Mouse (Mus musculus) gastrocnemius, postnatal 25 days (tissue): Measurements from ENCODE around the gene Lmo7. TPM values are rescaled to one million over a fixed set of nuclear protein-coding genes. Genes with fewer than 3 reads are reported as not detected.

ENCODE experiments used
- DNase-seq: peaks from one replicate; pipeline ENCODE4 v3.0.0; 2022
- total RNA-seq, 2 experiments: library from RNA; stranded (reverse); gene quantifications; 1 replicate in 1 of 2; 2 replicates in 1 of 2; pipeline ENCODE4 v1.2.3; 2021

Lmo7 gene
- total RNA-seq, 2 experiments from 2014 or later: 60.2 to 66.2 TPM

DNA sequence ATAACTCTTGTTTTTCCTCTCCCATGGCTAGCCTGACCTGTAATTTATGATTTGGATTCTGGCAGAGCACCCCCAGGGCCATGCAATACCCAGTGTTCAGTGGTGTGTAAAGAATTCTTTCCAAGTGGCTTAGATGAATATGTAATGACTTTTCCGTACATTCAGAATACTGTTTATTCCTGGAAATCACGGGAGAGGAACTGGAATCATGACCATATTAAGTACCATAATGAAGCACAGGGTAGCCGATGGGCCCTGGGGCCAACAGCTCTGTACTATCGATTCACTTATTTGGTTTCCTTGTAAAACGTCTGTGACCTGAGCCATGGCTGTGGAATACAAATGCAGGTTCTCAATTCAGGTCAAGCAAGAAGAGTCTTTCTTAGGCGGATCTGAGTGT lies 221.3 kb downstream of the Lmo7 start:
- no peak for DNase-seq

DNA sequence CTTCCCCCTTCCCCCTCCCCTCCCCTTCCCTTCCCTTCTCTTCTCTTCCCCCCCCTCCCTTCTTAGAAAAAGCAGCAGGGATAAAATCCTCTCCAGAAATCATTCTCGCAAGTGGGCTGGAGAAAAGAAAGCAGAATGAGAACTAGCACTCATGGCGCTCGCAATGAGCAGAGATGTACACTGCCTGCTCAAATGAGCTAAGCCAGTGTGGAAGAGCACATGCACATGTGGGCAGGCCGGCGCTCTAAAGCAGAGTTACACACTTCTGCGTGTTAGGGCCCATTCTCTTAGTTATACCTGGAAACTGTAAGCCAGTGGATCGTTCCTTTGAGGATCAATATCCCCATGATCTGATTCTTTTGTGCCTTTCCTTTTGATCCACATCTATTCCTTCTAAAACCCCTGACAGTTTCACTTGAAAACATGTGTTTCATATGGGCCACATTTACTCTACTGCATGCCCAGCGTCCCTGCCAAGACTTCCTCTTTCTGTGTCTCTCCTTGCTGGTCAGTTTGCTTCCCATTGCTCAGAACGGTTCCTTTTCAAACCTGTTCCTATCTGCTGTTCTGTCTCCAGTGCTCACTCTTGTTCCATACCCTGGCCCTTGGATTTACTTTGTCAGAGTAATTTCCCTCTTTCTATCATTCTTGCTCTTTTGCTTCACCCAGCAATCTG lies 224.2 kb downstream of the Lmo7 start:
- no peak for DNase-seq

DNA sequence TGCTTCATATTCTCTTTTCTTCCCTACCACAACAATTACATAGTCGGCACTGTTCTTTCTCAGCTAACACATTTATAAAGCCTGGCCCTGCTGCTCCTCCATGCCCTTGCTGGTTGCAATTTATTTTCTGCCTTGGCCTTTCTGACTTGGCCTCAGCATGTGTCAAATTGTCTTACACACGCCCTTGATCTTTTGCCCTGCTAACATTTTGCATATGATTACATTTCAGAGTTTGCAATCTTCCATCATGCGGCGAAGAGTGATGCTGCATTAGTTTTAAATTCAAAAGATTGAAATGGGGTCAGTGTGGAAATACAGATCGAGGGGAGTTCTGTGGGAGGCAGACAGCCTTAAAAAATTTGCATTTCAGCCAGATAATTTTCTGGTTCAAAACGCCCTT lies 234.6 kb downstream of the Lmo7 start:
- no peak for DNase-seq

DNA sequence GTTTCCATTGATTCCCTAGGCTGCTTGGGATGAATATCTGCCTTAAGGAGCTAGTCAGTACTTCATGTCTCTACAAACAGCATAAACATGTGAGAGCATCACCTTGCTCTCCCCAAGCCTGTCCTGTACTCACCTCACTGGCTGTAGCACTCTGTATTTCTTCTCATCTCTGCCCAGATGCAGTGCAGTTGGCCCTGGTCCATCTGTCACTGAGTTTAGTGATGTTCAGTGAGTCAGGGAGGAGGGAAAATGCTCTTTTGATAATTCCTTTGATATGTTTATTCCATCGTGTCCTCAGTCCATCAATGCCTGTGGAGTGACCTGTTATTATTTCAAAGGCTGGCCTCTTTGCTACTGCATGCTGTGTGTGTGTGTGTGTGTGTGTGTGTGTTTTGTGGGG lies 235.2 kb downstream of the Lmo7 start:
- DNase-seq: no peak

DNA sequence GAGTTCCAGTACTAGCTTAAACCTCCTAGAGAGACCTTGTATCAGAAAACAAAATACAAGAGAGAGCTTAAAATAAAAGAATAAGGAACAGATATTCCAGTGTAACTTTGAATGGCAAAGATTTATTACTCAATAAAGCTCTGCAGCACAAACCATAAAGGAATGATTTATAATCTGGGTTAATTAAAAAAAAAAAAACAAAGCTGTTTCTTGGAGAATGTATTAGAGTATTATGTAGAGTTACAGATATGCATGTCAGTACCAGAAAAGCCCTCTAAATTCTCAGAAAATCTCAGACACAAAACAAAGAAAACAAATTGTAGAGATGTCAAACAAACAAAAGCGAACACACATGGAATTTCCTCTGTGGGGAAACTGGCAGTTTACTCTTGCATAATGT lies 243.0 kb downstream of the Lmo7 start:
- no peak for DNase-seq

DNA sequence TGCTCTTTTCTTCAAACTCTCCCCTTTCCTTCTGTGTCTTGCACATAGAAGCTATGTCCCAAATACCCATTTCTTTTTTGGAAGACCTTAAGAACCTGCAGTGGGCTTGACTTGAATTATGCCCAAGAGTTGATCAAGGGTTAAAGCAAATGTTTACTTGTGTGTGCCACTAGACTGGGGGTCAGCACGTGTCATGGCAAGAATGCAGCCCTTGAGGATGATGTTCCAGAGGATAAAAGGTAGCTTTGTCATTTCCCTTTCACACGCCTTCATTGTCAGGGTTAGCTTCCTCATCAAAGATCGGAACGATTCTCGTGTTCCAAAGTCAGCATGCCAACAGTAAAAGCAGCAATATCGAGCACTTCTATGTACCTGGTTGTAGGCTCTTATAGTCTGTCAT lies 243.4 kb downstream of the Lmo7 start:
- no peak for DNase-seq

DNA sequence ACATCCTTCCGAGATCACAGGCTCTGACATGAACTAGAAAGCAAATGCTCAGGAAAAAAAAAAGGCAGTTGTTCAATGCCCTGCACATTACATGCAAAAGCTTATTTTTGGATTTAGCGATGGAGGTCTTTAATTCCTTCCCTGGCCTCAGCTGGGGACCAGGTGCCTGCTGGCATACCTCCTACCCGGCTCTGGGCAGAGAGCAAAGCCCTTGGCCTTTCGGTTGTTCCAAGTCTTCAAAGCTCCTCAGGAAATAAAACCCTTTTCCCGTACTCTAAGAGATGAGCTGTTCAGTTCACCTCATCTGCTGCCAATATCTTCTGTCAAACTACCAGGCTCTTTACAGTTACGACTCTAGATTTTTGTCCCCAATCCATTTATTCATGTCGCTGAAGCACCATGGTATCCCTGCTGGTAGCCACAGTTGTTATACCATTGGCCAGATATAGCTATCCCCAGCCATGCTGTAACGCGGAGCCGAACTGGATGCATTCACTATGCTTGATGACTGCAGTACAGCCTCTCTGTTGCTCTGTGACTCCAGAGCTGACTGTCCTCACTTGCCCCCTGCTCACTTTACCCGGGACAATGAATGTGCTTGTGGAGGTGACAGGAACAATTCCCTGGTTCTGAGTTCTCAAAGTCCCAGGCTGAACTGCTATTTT lies 246.4 kb downstream of the Lmo7 start:
- DNase-seq: peak; percentile 13

Other genes with a start within 250 kb of the Lmo7 start
- 10 to 100 TPM; 19.3 to 23.8 TPM for gene Tbc1d4, start 120.8 kb upstream of the Lmo7 start, total RNA-seq
- 10 to 100 TPM; 12.7 to 14.8 TPM for gene Commd6, start 89.3 kb upstream of the Lmo7 start, total RNA-seq
- 10 to 100 TPM; 25.3 to 27.1 TPM for gene Uchl3, start 76.0 kb upstream of the Lmo7 start, total RNA-seq
- gene Gm9922, start 143 bp upstream of the Lmo7 start, total RNA-seq: not detected